Mouse (Mus musculus): ENCODE results near the gene Arfgap2. TPM values are rescaled to one million over a fixed set of nuclear protein-coding genes. Genes with fewer than 3 reads are reported as not detected.

Gene Arfgap2
- total and polyA plus RNA-seq, 3 experiments, result 55.1 to 77.6 (median 57.0) TPM

- TF ChIP-seq BHLHE40 (IDR thresholded peaks at IDR 0.05; ENCODE audit: low read depth, low read length) (no peak), ELF1 (IDR thresholded peaks at IDR 0.05; ENCODE audit: low read depth, low read length) (no peak), NELFE (IDR thresholded peaks at IDR 0.05; ENCODE audit: low read depth, low read length) (no peak), GABPA (IDR thresholded peaks at IDR 0.05; ENCODE audit: insufficient replicate concordance, low read depth, low read length) (no peak), CHD2 (IDR thresholded peaks at IDR 0.05; ENCODE audit: low read length) (no peak), IRF4 (IDR thresholded peaks at IDR 0.05; ENCODE audit: low read depth, low read length) (no peak), MEF2A (IDR thresholded peaks at IDR 0.05; ENCODE audit: borderline replicate concordance, low read depth, low read length) (no peak), ZKSCAN1 (IDR thresholded peaks at IDR 0.05; ENCODE audit: borderline replicate concordance, low read depth, low read length) (no peak), MXI1 (IDR thresholded peaks at IDR 0.05; ENCODE audit: low read depth, low read length) (no peak), E2F4 (IDR thresholded peaks at IDR 0.05; ENCODE audit: insufficient replicate concordance, low read depth, low read length) (no peak), NRF1 (IDR thresholded peaks at IDR 0.05; ENCODE audit: low read depth, low read length) (no peak), RCOR1 (conservative IDR thresholded peaks at IDR 0.05; ENCODE audit: low read depth, low read length) (no peak), JUN (IDR thresholded peaks at IDR 0.05; ENCODE audit: insufficient read depth, low read depth, low read length) (no peak)
- Histone ChIP-seq H3K4me1 (ENCODE audit: control insufficient read depth in 1 of 2, insufficient read depth in 2 of 2) (no peaks in the 10 kb centered on the region), H3K27ac (ENCODE audit: insufficient read depth, low read depth) (no peak overlapping the region), H3K4me2 (ENCODE audit: insufficient read depth, low read depth, poor library complexity, severe bottlenecking) (no peak overlapping the region), H3K4me3 (replicated peaks in 1 of 3; ENCODE audit: low read depth in 2 of 3, low read length in 2 of 3, poor library complexity in 1 of 3) (no peak overlapping the region), H3K9ac (ENCODE audit: insufficient read depth, low read depth) (no peak overlapping the region), H3K27me3 (replicated peaks) (no peaks in the 10 kb centered on the region), H3K9me3 (replicated peaks; ENCODE audit: low read length) (no peaks in the 10 kb centered on the region), H3K79me2 (replicated peaks; ENCODE audit: control insufficient read depth, extremely low read depth, insufficient read depth, poor library complexity, severe bottlenecking) (no peaks in the 10 kb centered on the region), H3K36me3 (replicated peaks in 1 of 2; ENCODE audit: control insufficient read depth in 1 of 2, insufficient read depth in 1 of 2, low read length in 1 of 2) (peaks cover 0 to 5% of the 10 kb centered on the region in 2 experiments)
- dilution Hi-C loops (cut with MboI; ENCODE audit: extremely low pct_ligation_motif_present, extremely low pct_unique_long_range_greater_than_20kb, low sequenced_read_pairs), result no loop called here
- in situ Hi-C loops (cut with MboI; ENCODE audit: low pct_ligation_motif_present, low pct_unique_long_range_greater_than_20kb, low sequenced_read_pairs), result no loop called here
- no peak for DNase-seq (ENCODE audit: extremely low read depth)
These were observed 29.5 kb downstream of the Arfgap2 start for GRCm38 (mm10) chr2:91294226-91294625.

- no peaks in the 10 kb centered on the region for H3K9me3 ChIP-seq (replicated peaks; ENCODE audit: low read length)
- dilution Hi-C loops (cut with MboI; ENCODE audit: extremely low pct_ligation_motif_present, extremely low pct_unique_long_range_greater_than_20kb, low sequenced_read_pairs), result no loop called here
These were observed 31.1 kb downstream of the Arfgap2 start for GRCm38 (mm10) chr2:91295895-91296294.

More at GRCm38 (mm10) chr2:91295895-91296294, 31.1 kb downstream of the Arfgap2 start:
- TF ChIP-seq EP300 (IDR thresholded peaks at IDR 0.05; ENCODE audit: low read length) (no peak), USF2 (conservative IDR thresholded peaks at IDR 0.05; ENCODE audit: low read depth, low read length) (no peak), ZC3H11A (IDR thresholded peaks at IDR 0.05; ENCODE audit: low read depth, low read length) (no peak), MAZ (IDR thresholded peaks at IDR 0.05; ENCODE audit: low read depth, low read length) (no peak)
- DNase-seq (ENCODE audit: extremely low read depth), result no peak
- H3K4me2 ChIP-seq (ENCODE audit: insufficient read depth, low read depth, poor library complexity, severe bottlenecking), result no peak overlapping the region
- no peaks in the 10 kb centered on the region for H3K27me3 ChIP-seq (replicated peaks)
- H3K4me1 ChIP-seq (ENCODE audit: control insufficient read depth in 1 of 2, insufficient read depth in 2 of 2), result no peaks in the 10 kb centered on the region
- H3K27ac ChIP-seq (ENCODE audit: insufficient read depth, low read depth), result no peak overlapping the region
- peaks cover 0 to 3% of the 10 kb centered on the region in 2 experiments for H3K36me3 ChIP-seq (replicated peaks in 1 of 2; ENCODE audit: control insufficient read depth in 1 of 2, insufficient read depth in 1 of 2, low read length in 1 of 2)
- no peak overlapping the region for H3K4me3 ChIP-seq (replicated peaks in 1 of 3; ENCODE audit: low read depth in 2 of 3, low read length in 2 of 3, poor library complexity in 1 of 3)
- H3K79me2 ChIP-seq (replicated peaks; ENCODE audit: control insufficient read depth, extremely low read depth, insufficient read depth, poor library complexity, severe bottlenecking), result no peaks in the 10 kb centered on the region
- in situ Hi-C loops (cut with MboI; ENCODE audit: low pct_ligation_motif_present, low pct_unique_long_range_greater_than_20kb, low sequenced_read_pairs), result no loop called here
- no peak overlapping the region for H3K9ac ChIP-seq (ENCODE audit: insufficient read depth, low read depth)

Data from CH12.LX (cell line).